Mouse (Mus musculus): Measurements from ENCODE around the gene Adh6a. TPM values are rescaled to one million over a fixed set of nuclear protein-coding genes. Genes with fewer than 3 reads are reported as not detected.
"Not testable (repeated sequence)": the region's sequence is repeated elsewhere in the genome, so short reads cannot be mapped to it uniquely, and the experiment has no call there.

Gene Adh6a
- polyA plus RNA-seq, 1 experiment from 2014 or later: 0.40 TPM

DNA sequence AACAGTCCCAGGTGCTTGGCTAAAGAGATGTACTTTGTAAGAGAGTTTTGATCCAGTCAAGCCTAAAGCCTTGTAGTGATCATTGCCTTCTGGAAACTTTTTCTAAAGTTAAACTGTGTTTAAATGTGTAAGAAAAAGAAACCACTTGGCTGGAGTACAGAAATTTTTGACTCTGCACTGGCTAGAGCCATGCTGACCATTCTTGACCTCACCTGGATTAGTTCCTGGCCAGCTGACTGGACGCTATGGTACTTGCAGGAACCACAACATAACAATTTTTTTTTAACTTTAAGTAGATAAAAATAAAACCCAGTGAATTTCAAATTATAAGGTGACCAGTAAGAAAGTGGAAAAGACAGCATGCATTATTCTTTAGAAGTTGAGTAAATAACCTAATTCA, 56.5 kb downstream of the Adh6a start:
- no peak overlapping the region for H3K4me2 ChIP-seq (replicated peaks)
- no peaks in the 10 kb centered on the region for H3K4me1 ChIP-seq
- no peak overlapping the region for H3K4me3 ChIP-seq (replicated peaks)
- no peak for ATAC-seq (ENCODE audit: insufficient number of reproducible peaks, low FRiP score, low TSS enrichment, low read depth)
- H3K27ac ChIP-seq (replicated peaks): no peak overlapping the region
- no peak overlapping the region for H3K9ac ChIP-seq
- 71% methylated on average over 1 of the region's 1 CpGs for WGBS
- no peaks in the 10 kb centered on the region for H3K9me3 ChIP-seq (replicated peaks)
- H3K36me3 ChIP-seq: no peaks in the 10 kb centered on the region
- no peaks in the 10 kb centered on the region for H3K27me3 ChIP-seq

DNA sequence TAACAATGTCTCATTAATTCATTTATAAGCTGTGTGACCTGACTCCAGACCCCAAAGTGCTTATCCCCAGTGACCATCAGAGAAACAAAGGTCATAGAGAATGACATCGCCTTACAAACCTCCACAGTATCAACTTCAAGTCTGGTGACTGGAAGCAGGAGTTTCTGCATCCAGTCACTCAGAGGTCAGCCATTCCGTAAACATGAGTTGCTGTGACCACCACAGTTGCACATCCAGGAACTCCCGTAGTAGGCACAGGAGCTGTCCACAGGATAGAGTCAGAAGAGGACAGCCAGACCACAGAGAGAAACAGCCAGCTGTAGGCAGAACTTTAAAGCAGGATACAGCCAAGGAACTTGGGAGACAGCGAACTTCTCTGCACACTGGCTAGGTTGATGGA, 57.2 kb downstream of the Adh6a start:
- not testable (repeated sequence) for H3K9me3 ChIP-seq (replicated peaks); H3K4me3 ChIP-seq (replicated peaks); H3K4me1 ChIP-seq; H3K9ac ChIP-seq; H3K27ac ChIP-seq (replicated peaks); H3K36me3 ChIP-seq; ATAC-seq (ENCODE audit: insufficient number of reproducible peaks, low FRiP score, low TSS enrichment, low read depth); H3K27me3 ChIP-seq; H3K4me2 ChIP-seq (replicated peaks)
- WGBS: 64% methylated on average over 4 of the region's 4 CpGs

DNA sequence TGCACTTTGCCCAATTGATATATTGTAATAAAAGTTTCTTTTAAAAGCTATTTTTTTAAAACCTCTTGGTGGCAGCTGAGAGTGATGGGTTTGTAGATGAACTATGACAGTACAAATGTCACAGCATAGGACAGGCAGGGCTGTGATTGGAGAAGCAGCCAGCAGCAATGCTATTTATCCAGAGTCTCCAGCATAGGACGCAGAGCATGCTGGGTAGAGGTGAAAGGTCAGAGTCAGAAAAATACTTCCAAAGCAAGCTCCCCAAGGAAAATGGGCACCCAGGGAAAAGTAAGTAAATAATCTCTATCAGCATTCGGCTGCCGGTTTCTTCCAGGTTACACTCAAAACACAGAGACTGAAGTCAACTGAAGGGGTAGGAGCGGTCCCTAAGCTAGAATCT, 60.8 kb downstream of the Adh6a start:
- no peaks in the 10 kb centered on the region for H3K36me3 ChIP-seq

DNA sequence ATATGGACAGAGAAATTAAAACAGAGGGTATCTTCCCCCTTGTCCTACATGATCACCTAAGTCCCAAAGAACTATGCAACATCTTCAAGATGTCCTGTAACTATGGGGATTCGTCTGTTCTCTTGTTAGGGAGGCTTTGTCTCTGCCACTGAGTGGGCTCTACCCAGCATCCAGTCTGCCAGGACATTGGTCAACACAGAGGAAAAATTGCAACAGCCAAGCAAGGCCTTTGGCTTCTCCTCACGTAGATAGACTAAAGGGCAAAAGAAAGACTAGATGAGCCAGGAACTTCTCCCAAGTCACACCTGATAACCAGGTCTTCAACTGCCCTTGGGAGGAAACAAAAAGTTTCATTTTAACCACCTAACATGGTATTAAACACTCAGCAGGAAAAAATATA, 62.1 kb downstream of the Adh6a start:
- H3K4me1 ChIP-seq: no peaks in the 10 kb centered on the region
- WGBS: 71% methylated on average over 2 of the region's 2 CpGs
- no peaks in the 10 kb centered on the region for H3K27me3 ChIP-seq
- no peaks in the 10 kb centered on the region for H3K9me3 ChIP-seq (replicated peaks)
- H3K9ac ChIP-seq: no peak overlapping the region
- no peak overlapping the region for H3K4me3 ChIP-seq (replicated peaks)
- no peak for ATAC-seq (ENCODE audit: insufficient number of reproducible peaks, low FRiP score, low TSS enrichment, low read depth)
- no peak overlapping the region for H3K4me2 ChIP-seq (replicated peaks)
- no peak overlapping the region for H3K27ac ChIP-seq (replicated peaks)
- no peaks in the 10 kb centered on the region for H3K36me3 ChIP-seq

More for the DNA sequence above, 60.8 kb downstream of the Adh6a start:
- Histone ChIP-seq H3K4me2 (replicated peaks) (no peak overlapping the region), H3K4me3 (replicated peaks) (no peak overlapping the region), H3K27ac (replicated peaks) (no peak overlapping the region), H3K9ac (no peak overlapping the region), H3K4me1 (no peaks in the 10 kb centered on the region), H3K27me3 (no peaks in the 10 kb centered on the region), H3K9me3 (replicated peaks) (no peaks in the 10 kb centered on the region)
- ATAC-seq (ENCODE audit: insufficient number of reproducible peaks, low FRiP score, low TSS enrichment, low read depth): no peak
- WGBS: 80% methylated on average over 4 of the region's 4 CpGs

Other genes starting within 250 kb of the Adh6a start
- gene 1110002E22Rik, start 248.2 kb upstream of the Adh6a start, polyA plus RNA-seq (2015; fragmentation: Nextera tagmentation; extraction: Ambion mirVana): 1.9 and 2.8 TPM in 2 replicates
- gene Gm5105, start 245.9 kb upstream of the Adh6a start, polyA plus RNA-seq (2015; fragmentation: Nextera tagmentation; extraction: Ambion mirVana): 0.17 and 0.35 TPM in 2 replicates
- gene Trmt10a, start 169.8 kb upstream of the Adh6a start, polyA plus RNA-seq (2015; fragmentation: Nextera tagmentation; extraction: Ambion mirVana): 7.7 and 10.8 TPM in 2 replicates
- gene Mttp, start 168.3 kb upstream of the Adh6a start, polyA plus RNA-seq (2015; fragmentation: Nextera tagmentation; extraction: Ambion mirVana): 7.9 and 8.7 TPM in 2 replicates
- gene 4930579F01Rik, start 119.5 kb upstream of the Adh6a start, polyA plus RNA-seq (2015; fragmentation: Nextera tagmentation; extraction: Ambion mirVana): 0.12 and 0.36 TPM in 2 replicates
- gene Adh7, start 95.5 kb upstream of the Adh6a start, polyA plus RNA-seq (2015; fragmentation: Nextera tagmentation; extraction: Ambion mirVana): 8.1 and 8.7 TPM in 2 replicates
- gene Adh1, start 52.3 kb upstream of the Adh6a start, polyA plus RNA-seq (2015; fragmentation: Nextera tagmentation; extraction: Ambion mirVana): 30.5 and 31.6 TPM in 2 replicates
- gene Adh6b, start 28.5 kb downstream of the Adh6a start, polyA plus RNA-seq (2015; fragmentation: Nextera tagmentation; extraction: Ambion mirVana): 1.2 and 1.3 TPM in 2 replicates
- gene Adh4, start 102.2 kb downstream of the Adh6a start, polyA plus RNA-seq (2015; fragmentation: Nextera tagmentation; extraction: Ambion mirVana): not detected in 2 replicates
- gene Adh5, start 129.8 kb downstream of the Adh6a start, polyA plus RNA-seq (2015; fragmentation: Nextera tagmentation; extraction: Ambion mirVana): 157 and 161 TPM in 2 replicates
- 38.0 and 40.3 TPM in 2 replicates for gene Metap1, start 176.2 kb downstream of the Adh6a start, polyA plus RNA-seq (2015; fragmentation: Nextera tagmentation; extraction: Ambion mirVana)
- gene Eif4e, start 212.9 kb downstream of the Adh6a start, polyA plus RNA-seq (2015; fragmentation: Nextera tagmentation; extraction: Ambion mirVana): 299 and 311 TPM in 2 replicates